Mouse (Mus musculus) adrenal gland, postnatal 4 days (tissue): ENCODE measurements around the gene Ric3. TPM values are rescaled to one million over a fixed set of nuclear protein-coding genes. Genes with fewer than 3 reads are reported as not detected.

ENCODE experiments used
- DNase-seq, 2 experiments: peaks; one replicate each; pipeline ENCODE4 v3.0.0; 2021 to 2022; ENCODE audit warnings: low spot score in 2 of 2, mixed read lengths in 2 of 2
- total RNA-seq, 2 experiments: library from RNA; stranded (reverse); gene quantifications; 2 replicates each; pipeline ENCODE4 v1.2.3; 2021

Ric3 gene
- total RNA-seq, 2 experiments from 2014 or later = 24.6 to 28.1 TPM

- DNase-seq = no peak
These were observed 73.9 kb downstream of the Ric3 start for GRCm38 (mm10) chr7:109009260-109009659.

GRCm38 (mm10) chr7:109003653-109004052 lies 79.5 kb downstream of the Ric3 start:
- no peak for DNase-seq

GRCm38 (mm10) chr7:109001971-109002370 lies 81.2 kb downstream of the Ric3 start:
- no peak for DNase-seq

GRCm38 (mm10) chr7:109000315-109000954 lies 82.7 kb downstream of the Ric3 start:
- no peak for DNase-seq

GRCm38 (mm10) chr7:108996156-108996555 lies 87.0 kb downstream of the Ric3 start:
- DNase-seq = no peak

- no peak for DNase-seq
These were observed 89.2 kb downstream of the Ric3 start for GRCm38 (mm10) chr7:108993881-108994291.

- DNase-seq = no peak
These were observed 89.9 kb downstream of the Ric3 start for GRCm38 (mm10) chr7:108993230-108993629.

- no peak for DNase-seq
These were observed 91.9 kb downstream of the Ric3 start for GRCm38 (mm10) chr7:108991207-108991606.

- no peak for DNase-seq
These were observed 97.0 kb downstream of the Ric3 start for GRCm38 (mm10) chr7:108985934-108986708.

Other genes starting within 250 kb of the Ric3 start
- gene Olfr516, start 232.8 kb downstream of the Ric3 start, total RNA-seq = not detected
- gene Olfr517, start 211.0 kb downstream of the Ric3 start, total RNA-seq = not detected
- not detected for gene Olfr518, start 198.3 kb downstream of the Ric3 start, total RNA-seq
- gene Olfr519, start 188.9 kb downstream of the Ric3 start, total RNA-seq = not detected
- under 1 TPM; 0.48 to 0.62 TPM for gene Nlrp10, start 153.2 kb downstream of the Ric3 start, total RNA-seq
- gene Eif3f, start 148.9 kb downstream of the Ric3 start, total RNA-seq = 100 to 1,000 TPM; 246 to 249 TPM
- gene Tub, start 133.0 kb downstream of the Ric3 start, total RNA-seq = 10 to 100 TPM; 44.9 to 48.1 TPM
- 10 to 100 TPM; 10.0 to 11.1 TPM for gene Lmo1, start 91.9 kb upstream of the Ric3 start, total RNA-seq